Mouse (Mus musculus): ENCODE measurements around the gene Rrp9.

GRCm38 (mm10) chr9:106473081-106473752, 2.5 kb upstream of the Rrp9 start:
- no peak for TF ChIP-seq CTCF (IDR thresholded peaks at IDR 0.05; ENCODE audit: low read depth)
- no peak for TF ChIP-seq EP300 (optimal IDR thresholded peaks at IDR 0.05)

Data from stomach, postnatal 0 days (tissue).